Mouse (Mus musculus): ENCODE results near the gene Dmc1.

Gene Dmc1

DNA sequence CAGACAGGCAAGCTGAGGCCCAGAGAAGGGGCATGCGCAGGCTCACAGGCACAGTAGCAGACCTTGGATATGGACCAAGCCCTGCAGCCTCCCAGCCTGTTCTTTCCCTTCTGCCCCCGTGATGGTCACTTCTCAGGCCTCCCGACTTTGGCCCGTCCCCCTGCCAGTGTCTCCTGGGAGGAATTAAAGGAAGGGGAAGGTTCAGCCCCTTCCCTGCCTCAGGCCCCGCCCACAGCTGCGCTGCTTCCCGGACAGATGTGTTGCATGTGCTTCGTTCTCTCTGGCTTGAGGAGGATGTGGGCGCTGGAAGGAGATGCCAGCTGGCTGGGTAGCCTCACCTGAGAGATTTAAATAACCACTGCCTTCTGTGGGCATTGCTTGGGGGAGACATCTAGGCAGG, 91.0 kb downstream of the Dmc1 start:
- no peak for DNase-seq (ENCODE audit: low spot score in 2 of 2)

GRCm38 (mm10) chr15:79511553-79512320, 93.2 kb downstream of the Dmc1 start:
- DNase-seq (ENCODE audit: low spot score in 2 of 2): no peak
